Mouse (Mus musculus): ENCODE measurements around the gene Gm26897.

The Gm26897 gene

GRCm38 (mm10) chr5:111733851-111734250, at the start of gene Gm26897:
Gene Gm26897 (plus strand): TSS chr5:111733924.
- DNase-seq (ENCODE audit: low spot score in 2 of 2) = no peak

GRCm38 (mm10) chr5:111687370-111687769, 46.4 kb upstream of the Gm26897 start:
- DNase-seq (ENCODE audit: low spot score in 2 of 2) = no peak

GRCm38 (mm10) chr5:111688584-111688983, 45.1 kb upstream of the Gm26897 start:
- DNase-seq (ENCODE audit: low spot score in 2 of 2) = no peak

- DNase-seq (ENCODE audit: low spot score in 2 of 2) = no peak
These were observed 35.7 kb upstream of the Gm26897 start for GRCm38 (mm10) chr5:111697996-111698395.

- no peak for DNase-seq (ENCODE audit: low spot score in 2 of 2)
These were observed 33.9 kb upstream of the Gm26897 start for GRCm38 (mm10) chr5:111699711-111700303.

GRCm38 (mm10) chr5:111701634-111702329, 31.9 kb upstream of the Gm26897 start:
- no peak for DNase-seq (ENCODE audit: low spot score in 2 of 2)

GRCm38 (mm10) chr5:111703586-111703985, 30.1 kb upstream of the Gm26897 start:
- no peak for DNase-seq (ENCODE audit: low spot score in 2 of 2)

- DNase-seq (ENCODE audit: low spot score in 2 of 2) = no peak
These were observed 29.4 kb upstream of the Gm26897 start for GRCm38 (mm10) chr5:111704326-111704725.

GRCm38 (mm10) chr5:111709195-111709901, 24.4 kb upstream of the Gm26897 start:
- no peak for DNase-seq (ENCODE audit: low spot score in 2 of 2)

- no peak for DNase-seq (ENCODE audit: low spot score in 2 of 2)
These were observed 14.7 kb upstream of the Gm26897 start for GRCm38 (mm10) chr5:111719018-111719417.

GRCm38 (mm10) chr5:111720726-111721125, 13.0 kb upstream of the Gm26897 start:
- DNase-seq (ENCODE audit: low spot score in 2 of 2) = no peak

GRCm38 (mm10) chr5:111724713-111725112, 9.0 kb upstream of the Gm26897 start:
- no peak for DNase-seq (ENCODE audit: low spot score in 2 of 2)

GRCm38 (mm10) chr5:111725195-111725920, 8.4 kb upstream of the Gm26897 start:
- DNase-seq (ENCODE audit: low spot score in 2 of 2) = no peak

GRCm38 (mm10) chr5:111728411-111728810, 5.3 kb upstream of the Gm26897 start:
- no peak for DNase-seq (ENCODE audit: low spot score in 2 of 2)

- no peak for DNase-seq (ENCODE audit: low spot score in 2 of 2)
These were observed 3.1 kb upstream of the Gm26897 start for GRCm38 (mm10) chr5:111730560-111731167.

- no peak for DNase-seq (ENCODE audit: low spot score in 2 of 2)
These were observed 1.5 kb upstream of the Gm26897 start for GRCm38 (mm10) chr5:111732194-111732593.

- DNase-seq (ENCODE audit: low spot score in 2 of 2) = no peak
These were observed 5.8 kb downstream of the Gm26897 start for GRCm38 (mm10) chr5:111739480-111739879.

- no peak for DNase-seq (ENCODE audit: low spot score in 2 of 2)
These were observed 6.9 kb downstream of the Gm26897 start for GRCm38 (mm10) chr5:111740384-111741275.

GRCm38 (mm10) chr5:111741352-111741751, 7.6 kb downstream of the Gm26897 start:
- DNase-seq (ENCODE audit: low spot score in 2 of 2) = no peak

GRCm38 (mm10) chr5:111742290-111742898, 8.7 kb downstream of the Gm26897 start:
- no peak for DNase-seq (ENCODE audit: low spot score in 2 of 2)
